Mouse (Mus musculus) kidney, postnatal 0 days (tissue): ENCODE results near the gene Rapgef2. TPM values are rescaled to one million over a fixed set of nuclear protein-coding genes. Genes with fewer than 3 reads are reported as not detected.

ENCODE experiments used
- ATAC-seq: fragments of 200-750 bp; cut with Nextera tagmentation; replicated peaks from 2 replicates; pipeline ENCODE4 v1.8.0; 2017; ENCODE audit warnings: low read depth, moderate number of reproducible peaks, moderate TSS enrichment, moderate library complexity; ENCODE audit not compliant: low FRiP score
- DNase-seq: peaks from one replicate; pipeline ENCODE4 v3.0.0-alpha.2; 2016; ENCODE audit warnings: low spot score
- H3K27ac ChIP-seq: fragments of 300-500 bp; sonication (generic); 2 replicates; pipeline ENCODE4 v1.5.1; 2014; ENCODE audit warnings: mild to moderate bottlenecking
- H3K27me3 ChIP-seq: fragments of 300-500 bp; sonication (generic); 2 replicates; pipeline ENCODE4 v1.6.1; 2014; ENCODE audit warnings: low read length, mixed read lengths; ENCODE audit not compliant: insufficient read depth
- H3K36me3 ChIP-seq: fragments of 300-500 bp; sonication (generic); 2 replicates; pipeline ENCODE4 v1.6.1; 2014; ENCODE audit warnings: low read length, mixed read lengths; ENCODE audit not compliant: insufficient read depth
- H3K4me1 ChIP-seq: fragments of 300-500 bp; sonication (generic); replicated peaks from 2 replicates; pipeline ENCODE4 v1.6.1; 2014; ENCODE audit warnings: antibody characterized with exemption, low read length, mixed read lengths; ENCODE audit not compliant: insufficient read depth
- H3K4me2 ChIP-seq: fragments of 300-500 bp; sonication (generic); 2 replicates; pipeline ENCODE4 v1.6.1; 2014; ENCODE audit warnings: mild to moderate bottlenecking, low read length, moderate library complexity, mixed read lengths
- H3K4me3 ChIP-seq: fragments of 300-500 bp; sonication (generic); replicated peaks from 2 replicates; pipeline ENCODE4 v1.5.1; 2014; ENCODE audit warnings: low read depth, low read length
- H3K9ac ChIP-seq: fragments of 300-500 bp; sonication (generic); 2 replicates; pipeline ENCODE4 v1.6.1; 2014; ENCODE audit warnings: low read depth, low read length
- H3K9me3 ChIP-seq: fragments of 300-500 bp; sonication (generic); replicated peaks from 2 replicates; pipeline ENCODE4 v1.6.1; 2016; ENCODE audit warnings: low read length, inconsistent platforms, mixed read lengths
- CTCF ChIP-seq: IDR thresholded peaks from 2 replicates; pipeline ENCODE4 v1.5.1; 2016; ENCODE audit warnings: antibody characterized with exemption, low read depth, mild to moderate bottlenecking, moderate library complexity
- WGBS: fragments of 180-500 bp; shearing (Covaris S2); extraction: QIAGEN DNeasy Blood & Tissue Kit; methylation state at CpG from one replicate; pipeline ENCODE4 v1.1.7; 2014; 5-methylcytosine and 5-hydroxymethylcytosine counted together
- polyA plus RNA-seq: library from polyadenylated mRNA; unstranded; fragments of >200 nt; fragmentation: Nextera tagmentation; extraction: Ambion mirVana; gene quantifications from 2 replicates; pipeline ENCODE4 v1.2.1, GENCODE M21; 2015

The Rapgef2 gene
- polyA plus RNA-seq, 1 experiment from 2014 or later: 4.4 TPM

DNA sequence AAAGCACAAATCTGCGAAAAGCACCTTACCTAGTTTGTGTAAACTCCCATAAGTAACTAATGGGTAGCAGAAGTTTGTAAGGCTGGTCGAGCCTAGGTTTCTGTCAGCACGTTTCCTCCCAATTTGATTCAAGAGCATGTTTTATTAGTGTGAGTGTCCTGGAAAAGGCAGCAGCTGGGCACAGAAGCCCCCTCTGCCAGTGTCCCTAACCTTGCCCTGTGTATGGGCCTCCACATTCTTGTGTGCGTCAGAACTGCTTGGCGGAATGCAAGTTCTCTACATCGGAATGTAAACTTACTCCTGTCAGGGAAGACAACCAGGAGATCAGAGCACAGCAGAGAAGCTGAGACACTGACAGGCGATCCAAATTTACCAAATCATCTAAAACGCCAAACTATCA lies 106.2 kb downstream of the Rapgef2 start:
- Histone ChIP-seq H3K27me3 (no peaks in the 10 kb centered on the region), H3K4me3 (no peak overlapping the region), H3K27ac (peak overlapping the region; percentile 85; the same call in 1 of the 2 replicates), H3K4me2 (peak overlapping the region; percentile 38; the same call in 1 of the 2 replicates), H3K4me1 (peaks cover 20% of the 10 kb centered on the region), H3K36me3 (no peaks in the 10 kb centered on the region), H3K9me3 (no peaks in the 10 kb centered on the region), H3K9ac (no peak overlapping the region)
- DNase-seq: peak; percentile 53
- 35% methylated on average over 8 of the region's 8 CpGs for WGBS
- TF ChIP-seq CTCF: no peak
- ATAC-seq: no peak

DNA sequence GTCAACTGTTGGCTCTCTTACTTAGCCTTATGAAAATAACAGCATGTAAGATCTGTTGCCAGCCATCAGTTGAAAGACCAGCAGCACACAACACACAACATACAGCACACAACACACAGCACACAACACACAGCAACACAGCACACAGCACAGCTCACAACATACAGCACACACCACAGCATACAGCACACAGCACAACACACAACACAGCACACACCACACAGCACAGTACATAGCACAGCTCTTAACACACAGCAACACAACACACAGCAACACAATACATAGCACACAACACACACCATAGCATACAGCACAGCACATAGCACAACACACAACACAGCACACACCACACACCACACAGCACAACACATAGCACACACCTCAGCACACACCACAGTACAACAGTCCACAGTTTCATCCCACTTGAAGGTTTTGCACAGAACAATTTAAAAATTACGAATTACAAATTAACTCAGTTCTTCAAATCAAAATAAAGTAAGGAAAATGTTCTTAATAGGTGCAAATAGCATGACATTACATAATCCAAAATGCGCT lies 106.7 kb downstream of the Rapgef2 start:
- Histone ChIP-seq H3K27me3 (no peaks in the 10 kb centered on the region), H3K27ac (no peak overlapping the region), H3K4me2 (peak overlapping the region; percentile 38; the same call in 1 of the 2 replicates), H3K36me3 (no peaks in the 10 kb centered on the region), H3K4me3 (no peak overlapping the region), H3K4me1 (peaks cover 20% of the 10 kb centered on the region), H3K9ac (no peak overlapping the region; the same call in 1 of the 2 replicates), H3K9me3 (no peaks in the 10 kb centered on the region)
- 89% methylated on average over 2 of the region's 2 CpGs for WGBS
- TF ChIP-seq CTCF: no peak
- no peak for DNase-seq
- no peak for ATAC-seq

DNA sequence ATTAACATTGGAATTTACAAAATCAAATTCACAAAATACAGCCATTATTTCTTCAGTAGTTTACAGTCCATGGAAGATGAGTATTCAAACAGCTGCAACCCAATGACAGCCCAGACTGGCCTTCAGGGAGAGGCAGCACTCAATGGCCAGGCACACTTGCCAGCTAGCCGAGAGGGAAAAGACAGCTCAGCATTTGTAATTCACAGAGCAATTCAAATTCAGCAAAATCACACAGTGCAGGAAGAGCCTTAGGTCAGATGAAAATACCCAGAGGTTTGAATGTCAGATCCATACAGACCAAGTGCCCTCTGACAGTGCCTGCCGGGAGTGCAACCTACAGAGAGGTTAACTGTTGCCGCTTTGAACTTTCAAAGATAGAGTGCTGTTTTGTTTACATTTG lies 107.6 kb downstream of the Rapgef2 start:
- H3K36me3 ChIP-seq: no peaks in the 10 kb centered on the region
- no peak overlapping the region for H3K4me3 ChIP-seq
- H3K27ac ChIP-seq: no peak overlapping the region
- no peak for ATAC-seq
- TF ChIP-seq CTCF: no peak
- no peak for DNase-seq
- H3K4me2 ChIP-seq: no peak overlapping the region
- H3K9me3 ChIP-seq: no peaks in the 10 kb centered on the region
- H3K4me1 ChIP-seq: peaks cover 20% of the 10 kb centered on the region
- no peaks in the 10 kb centered on the region for H3K27me3 ChIP-seq
- WGBS: 54% methylated on average over 3 of the region's 3 CpGs
- H3K9ac ChIP-seq: no peak overlapping the region

DNA sequence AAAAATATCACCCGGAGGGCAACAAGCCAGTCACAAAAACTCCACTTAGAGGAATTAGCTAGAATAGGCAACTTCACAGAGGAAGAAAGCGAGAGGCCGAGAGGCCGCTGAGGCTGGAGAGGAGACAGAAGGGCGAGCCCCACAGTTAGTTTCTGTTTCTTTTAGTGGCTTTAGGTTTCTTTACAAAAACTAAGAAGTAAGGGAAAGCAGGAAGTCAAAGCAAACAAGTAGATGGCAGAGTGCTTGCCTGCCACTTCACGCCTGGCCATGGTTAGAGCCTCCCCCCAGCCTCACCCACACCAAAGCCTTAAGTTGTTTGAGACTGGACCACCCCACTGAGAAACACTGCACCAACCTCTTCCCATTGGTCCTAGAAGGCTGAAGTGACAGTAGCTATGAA lies 108.2 kb downstream of the Rapgef2 start:
- H3K9ac ChIP-seq: no peak overlapping the region
- no peak for ATAC-seq
- no peak for TF ChIP-seq CTCF
- peak; percentile 28 for DNase-seq
- H3K4me2 ChIP-seq: peak overlapping the region; percentile 23; the same call in 1 of the 2 replicates
- peak overlapping the region; percentile 60 for H3K27ac ChIP-seq
- no peaks in the 10 kb centered on the region for H3K9me3 ChIP-seq
- H3K27me3 ChIP-seq: no peaks in the 10 kb centered on the region
- H3K4me1 ChIP-seq: peaks cover 20% of the 10 kb centered on the region
- H3K4me3 ChIP-seq: no peak overlapping the region
- H3K36me3 ChIP-seq: no peaks in the 10 kb centered on the region
- WGBS: 72% methylated on average over 6 of the region's 6 CpGs

DNA sequence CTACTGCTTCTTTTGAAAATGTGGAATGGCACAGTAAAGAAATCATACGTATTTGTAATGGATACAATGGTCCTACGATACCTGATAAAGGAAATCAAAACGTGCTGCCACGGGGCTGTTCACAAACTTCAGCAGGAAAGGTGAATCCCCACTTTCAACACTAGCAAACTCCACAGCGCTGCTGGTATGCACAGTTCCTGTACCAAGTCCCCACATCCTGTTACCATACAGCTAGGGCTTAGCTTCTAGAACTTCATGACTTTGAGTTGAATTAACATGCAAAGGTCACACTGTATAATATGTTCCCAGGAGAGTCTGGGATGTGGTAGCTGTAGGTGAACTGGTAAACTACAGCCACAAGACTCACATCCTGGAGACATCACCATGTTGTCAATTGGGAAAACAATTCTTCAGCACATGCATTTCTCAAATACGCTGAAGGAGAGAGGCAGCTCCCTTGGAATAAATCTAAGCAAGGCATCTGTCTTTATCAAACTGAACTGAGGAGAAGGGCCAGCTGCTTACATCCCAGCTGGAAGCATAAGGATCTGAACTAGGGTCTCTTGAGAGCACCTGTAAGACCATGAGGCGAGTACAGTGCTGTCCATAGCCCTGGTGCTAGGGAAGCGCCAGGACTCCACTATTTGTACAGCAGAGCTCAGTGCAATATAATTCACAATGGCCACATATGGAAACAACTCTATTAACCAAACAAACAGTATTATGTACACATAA lies 109.0 kb downstream of the Rapgef2 start:
- peaks cover 20% of the 10 kb centered on the region for H3K4me1 ChIP-seq
- no peak for TF ChIP-seq CTCF

DNA sequence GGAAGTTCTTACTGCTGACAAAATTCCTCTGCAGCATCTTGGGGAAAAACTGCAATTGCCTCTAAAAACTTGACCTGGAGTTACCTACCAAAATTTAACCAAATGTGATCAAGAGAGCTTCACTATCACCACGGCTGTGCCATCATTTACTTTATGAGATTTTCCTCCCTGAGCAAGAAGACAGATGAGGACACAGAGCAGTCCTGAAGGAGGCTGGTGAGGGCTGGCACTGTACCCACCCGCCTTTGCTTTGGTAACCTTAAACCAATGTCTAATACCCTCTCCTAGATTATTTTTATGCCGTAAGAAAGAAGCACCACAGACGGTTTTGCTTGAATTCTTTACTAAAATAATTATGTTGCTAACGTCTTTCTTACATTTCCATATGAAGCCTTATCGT lies 112.1 kb downstream of the Rapgef2 start:
- no peaks in the 10 kb centered on the region for H3K27me3 ChIP-seq
- H3K4me3 ChIP-seq: no peak overlapping the region
- no peaks in the 10 kb centered on the region for H3K9me3 ChIP-seq
- H3K27ac ChIP-seq: no peak overlapping the region
- peaks cover 6% of the 10 kb centered on the region; the same call in 1 of the 2 replicates for H3K4me1 ChIP-seq
- no peak overlapping the region for H3K4me2 ChIP-seq
- peaks cover 3% of the 10 kb centered on the region; the same call in 1 of the 2 replicates for H3K36me3 ChIP-seq
- ATAC-seq (no peak), DNase-seq (no peak)
- 77% methylated on average over 6 of the region's 6 CpGs for WGBS
- TF ChIP-seq CTCF: no peak
- no peak overlapping the region for H3K9ac ChIP-seq

More for the DNA sequence above, 109.0 kb downstream of the Rapgef2 start:
- H3K9me3 ChIP-seq: no peaks in the 10 kb centered on the region
- DNase-seq (no peak), ATAC-seq (no peak)
- H3K9ac ChIP-seq: no peak overlapping the region
- peak overlapping the region; percentile 60; the same call in 1 of the 2 replicates for H3K27ac ChIP-seq
- no peak overlapping the region for H3K4me3 ChIP-seq
- peaks cover 3% of the 10 kb centered on the region; the same call in 1 of the 2 replicates for H3K36me3 ChIP-seq
- no peak overlapping the region for H3K4me2 ChIP-seq
- 79% methylated on average over 8 of the region's 8 CpGs for WGBS
- H3K27me3 ChIP-seq: no peaks in the 10 kb centered on the region
